Mouse (Mus musculus) olfactory bulb, adult 2 months (tissue): ENCODE measurements around the gene Entpd6. TPM values are rescaled to one million over a fixed set of nuclear protein-coding genes. Genes with fewer than 3 reads are reported as not detected.
A peak's percentile ranks its signal among the peaks of the same experiment; 100 is the strongest.

Experiments used
- H3K27ac ChIP-seq: fragments of 200-500 bp; 2 replicates; pipeline ENCODE4 v1.5.1; 2012; ENCODE audit warnings: low read depth, low read length; ENCODE audit not compliant: insufficient read depth
- H3K4me1 ChIP-seq: fragments of 200-500 bp; 2 replicates; pipeline ENCODE4 v1.6.1; 2012; ENCODE audit warnings: low read length; ENCODE audit not compliant: control insufficient read depth, insufficient read depth
- H3K4me3 ChIP-seq: fragments of 200-500 bp; 2 replicates; pipeline ENCODE4 v1.5.1; 2012; ENCODE audit warnings: mild to moderate bottlenecking, low read depth, low read length, moderate library complexity; ENCODE audit not compliant: insufficient read depth
- CTCF ChIP-seq: fragments of 200-500 bp; IDR thresholded peaks from 2 replicates; pipeline ENCODE4 v1.5.1; 2012; ENCODE audit warnings: low read depth, mild to moderate bottlenecking, low read length, moderate library complexity; ENCODE audit not compliant: insufficient read depth
- POLR2A ChIP-seq: fragments of 200-500 bp; IDR thresholded peaks from 2 replicates; pipeline ENCODE4 v1.6.1; 2012; ENCODE audit warnings: mild to moderate bottlenecking, low read depth, low read length, moderate library complexity; ENCODE audit not compliant: insufficient read depth
- WGBS: fragments of 180-500 bp; shearing (Covaris S2); methylation state at CpG from one replicate; pipeline ENCODE4 v1.1.7; 2018; 5-methylcytosine and 5-hydroxymethylcytosine counted together
- polyA plus RNA-seq: library from polyadenylated mRNA; stranded (reverse); fragments of >200 nt; gene quantifications from 2 replicates; pipeline ENCODE4 v1.2.4, GENCODE M21; 2012; ENCODE audit warnings: low replicate concordance; ENCODE audit not compliant: missing spikeins, insufficient read depth, insufficient read length

The Entpd6 gene
- not detected in 2 replicates for polyA plus RNA-seq

- WGBS = under 1% methylated on average over 30 of the region's 30 CpGs
- Histone ChIP-seq H3K27ac (peak within 1 kb of the TSS; percentile 70), H3K4me1 (peaks cover 7% of the 10 kb centered on the region), H3K4me3 (peak within 1 kb of the TSS; percentile 84)
- TF ChIP-seq POLR2A (peak; percentile 92), CTCF (peak; percentile 11; the same call in 1 of the 2 replicates)
Observed at GRCm38 (mm10) chr2:150748854-150749253, at the start of gene Entpd6. Entpd6 (plus strand) TSS chr2:150749042.

DNA sequence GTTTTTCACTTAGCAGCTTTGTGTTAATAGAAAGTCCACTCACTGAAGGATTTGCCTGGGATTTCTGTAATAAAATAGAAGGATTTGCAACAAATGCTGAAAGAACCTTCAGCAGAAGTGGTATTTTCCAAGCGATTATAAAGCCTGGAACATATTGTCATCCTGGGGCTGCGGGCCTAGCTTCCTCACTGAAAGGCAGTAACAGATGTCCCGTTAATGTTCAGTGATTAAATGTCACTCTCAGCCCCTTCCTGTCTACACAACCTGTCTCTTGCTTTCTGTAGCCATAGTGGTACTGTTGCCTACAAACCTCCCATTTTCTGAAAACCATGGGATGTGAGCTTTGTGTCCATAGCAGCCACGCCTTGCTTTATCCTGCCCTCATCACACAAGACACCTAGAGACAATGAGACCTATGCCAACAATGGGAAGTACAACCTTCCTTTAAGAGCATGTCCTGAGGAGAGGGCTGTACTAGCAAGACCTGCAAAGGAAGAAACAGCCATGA is 36.6 kb upstream of the Entpd6 start:
- WGBS = 77% methylated on average over 4 of the region's 4 CpGs
- H3K4me1 ChIP-seq = no peaks in the 10 kb centered on the region
- no peak overlapping the region for H3K27ac ChIP-seq
- TF ChIP-seq POLR2A = no peak
- no peak for TF ChIP-seq CTCF
- H3K4me3 ChIP-seq = no peak overlapping the region

GRCm38 (mm10) chr2:150735756-150736576 is 12.9 kb upstream of the Entpd6 start:
- TF ChIP-seq POLR2A (no peak), CTCF (no peak)
- no peak overlapping the region for H3K27ac ChIP-seq
- H3K4me1 ChIP-seq = no peaks in the 10 kb centered on the region
- 35% methylated on average over 11 of the region's 11 CpGs for WGBS
- H3K4me3 ChIP-seq = no peak overlapping the region

- WGBS = 82% methylated on average over 9 of the region's 9 CpGs
- TF ChIP-seq CTCF = no peak
- TF ChIP-seq POLR2A = no peak
- Histone ChIP-seq H3K4me1 (no peaks in the 10 kb centered on the region), H3K27ac (no peak overlapping the region), H3K4me3 (no peak overlapping the region)
Observed at GRCm38 (mm10) chr2:150737881-150738280, 11.0 kb upstream of the Entpd6 start.

DNA sequence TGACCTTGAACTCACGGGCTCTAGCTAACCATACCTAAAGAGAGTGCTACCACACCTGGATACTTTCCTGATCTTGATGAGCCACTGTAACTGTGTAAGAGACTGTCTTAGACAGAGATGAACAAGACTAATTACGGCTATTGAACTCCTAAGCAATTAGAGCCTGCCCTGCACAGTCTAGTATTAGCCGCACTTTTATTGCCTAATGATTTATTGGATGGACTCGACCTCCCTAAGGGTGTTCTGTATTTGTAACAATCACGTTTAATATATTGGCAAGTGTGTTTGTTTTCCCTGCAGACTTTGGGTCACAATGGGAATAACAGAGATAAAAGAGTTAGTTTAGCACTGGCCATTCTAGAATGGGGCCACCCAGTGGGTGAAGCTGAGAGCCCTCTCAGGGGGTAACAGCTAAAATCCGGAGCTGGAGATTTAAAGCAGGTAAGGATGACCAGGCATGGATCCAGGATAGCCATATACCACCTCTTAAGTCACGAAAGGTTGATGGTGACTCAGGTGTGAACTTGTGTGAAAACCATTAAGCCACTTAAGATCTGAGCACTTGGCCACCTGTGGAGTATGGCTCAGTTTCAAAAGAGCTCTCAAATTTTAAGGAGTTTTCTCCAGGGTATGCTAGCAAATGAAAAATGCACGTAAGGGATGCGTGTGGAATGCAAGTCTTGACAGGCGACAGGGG is 8.5 kb upstream of the Entpd6 start:
- H3K4me3 ChIP-seq = no peak overlapping the region
- TF ChIP-seq POLR2A (no peak), CTCF (no peak)
- no peak overlapping the region for H3K27ac ChIP-seq
- H3K4me1 ChIP-seq = no peaks in the 10 kb centered on the region
- 69% methylated on average over 10 of the region's 10 CpGs for WGBS

DNA sequence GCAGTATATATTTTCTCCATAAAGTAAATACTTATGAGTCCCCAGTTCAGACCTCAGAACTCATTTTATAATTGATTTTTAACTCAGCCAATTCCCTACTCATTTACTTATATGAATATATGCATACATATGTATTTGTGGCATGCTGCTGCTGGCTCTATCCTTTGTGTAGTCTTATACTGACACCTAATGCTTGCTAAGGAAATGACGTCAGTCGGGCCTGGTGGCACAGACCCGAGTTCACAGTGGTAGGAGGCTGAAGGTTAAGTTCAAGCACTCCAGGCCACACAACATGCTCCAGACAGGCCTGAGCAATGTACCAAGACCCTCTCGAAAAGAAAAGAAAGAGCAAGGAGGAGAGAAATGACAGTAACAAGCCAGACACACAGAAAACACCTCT is 7.4 kb upstream of the Entpd6 start:
- Histone ChIP-seq H3K4me3 (no peak overlapping the region), H3K27ac (no peak overlapping the region), H3K4me1 (no peaks in the 10 kb centered on the region)
- no peak for TF ChIP-seq CTCF
- TF ChIP-seq POLR2A = no peak
- WGBS = 58% methylated on average over 4 of the region's 4 CpGs

GRCm38 (mm10) chr2:150745016-150745415 is 3.8 kb upstream of the Entpd6 start:
- Histone ChIP-seq H3K4me1 (no peaks in the 10 kb centered on the region), H3K4me3 (no peak overlapping the region), H3K27ac (no peak overlapping the region)
- WGBS = 73% methylated on average over 7 of the region's 7 CpGs
- TF ChIP-seq POLR2A (no peak), CTCF (no peak)

GRCm38 (mm10) chr2:150749283-150749682 is 441 bp downstream of the Entpd6 start:
- H3K4me1 ChIP-seq = peaks cover 7% of the 10 kb centered on the region
- peak overlapping the region; percentile 84 for H3K4me3 ChIP-seq
- WGBS = under 1% methylated on average over 24 of the region's 24 CpGs
- TF ChIP-seq CTCF = 0 out of 2 replicates have a peak, but pooled peaks have one; percentile 1
- TF ChIP-seq POLR2A = no peak
- H3K27ac ChIP-seq = peak overlapping the region; percentile 70

GRCm38 (mm10) chr2:150750129-150750979 is 1.5 kb downstream of the Entpd6 start:
- Histone ChIP-seq H3K27ac (no peak overlapping the region), H3K4me3 (no peak overlapping the region), H3K4me1 (peaks cover 7% of the 10 kb centered on the region)
- 65% methylated on average over 13 of the region's 13 CpGs for WGBS
- TF ChIP-seq POLR2A = no peak
- TF ChIP-seq CTCF = no peak
